Mouse (Mus musculus): ENCODE results near the gene Pkmyt1. TPM values are rescaled to one million over a fixed set of nuclear protein-coding genes. Genes with fewer than 3 reads are reported as not detected.

The Pkmyt1 gene
- polyA plus RNA-seq (2012; rRNA removed; ENCODE audit: low replicate concordance): 30.3 and 57.9 TPM in 2 replicates

GRCm38 (mm10) chr17:23725999-23726757 is at the start of gene Pkmyt1:
Pkmyt1 (plus strand) TSS chr17:23726336.

GRCm38 (mm10) chr17:23677236-23677679 is 48.9 kb upstream of the Pkmyt1 start, which contains the start of gene Tnfrsf12a:
Tnfrsf12a (minus strand) TSS chr17:23677468.

GRCm38 (mm10) chr17:23679127-23679835 is 46.9 kb upstream of the Pkmyt1 start, which contains the start of gene Cldn6:
Cldn6 (plus strand) TSS chr17:23679249.

GRCm38 (mm10) chr17:23683856-23684672 is 42.1 kb upstream of the Pkmyt1 start, which contains the start of gene Cldn9:
Cldn9 (minus strand) TSS chr17:23684026.

GRCm38 (mm10) chr17:23722376-23723125 is 3.6 kb upstream of the Pkmyt1 start, which contains the start of gene 1520401A03Rik:
1520401A03Rik (minus strand) TSS chr17:23722783.

GRCm38 (mm10) chr17:23740598-23741021 is 14.5 kb downstream of the Pkmyt1 start, which contains the start of gene Paqr4:
Paqr4 (minus strand) TSS chr17:23740867.

GRCm38 (mm10) chr17:23745301-23746251 is 19.4 kb downstream of the Pkmyt1 start, which contains the start of gene Kremen2:
Kremen2 (minus strand) TSS chr17:23745833.

GRCm38 (mm10) chr17:23771284-23772218 is 45.4 kb downstream of the Pkmyt1 start, which contains the start of gene Flywch1:
Flywch1 (minus strand) TSS chr17:23771602.

GRCm38 (mm10) chr17:23785561-23786471 is 59.7 kb downstream of the Pkmyt1 start, which contains the start of gene Flywch2:
Flywch2 (minus strand) TSS chr17:23786081.

Other genes starting within 250 kb of the Pkmyt1 start
- not detected in 2 replicates for gene Vmn2r117, start 246.6 kb upstream of the Pkmyt1 start, polyA plus RNA-seq (2012; rRNA removed; ENCODE audit: low replicate concordance)
- gene Zfp213, start 162.1 kb upstream of the Pkmyt1 start, polyA plus RNA-seq (2012; rRNA removed; ENCODE audit: low replicate concordance): 16.1 and 22.3 TPM in 2 replicates
- 9.1 and 16.2 TPM in 2 replicates for gene Zfp13, start 126.8 kb upstream of the Pkmyt1 start, polyA plus RNA-seq (2012; rRNA removed; ENCODE audit: low replicate concordance)
- not detected in 2 replicates for gene Zscan10, start 125.5 kb upstream of the Pkmyt1 start, polyA plus RNA-seq (2012; rRNA removed; ENCODE audit: low replicate concordance)
- gene Mmp25, start 81.1 kb upstream of the Pkmyt1 start, polyA plus RNA-seq (2012; rRNA removed; ENCODE audit: low replicate concordance): 2.6 and 4.7 TPM in 2 replicates
- gene Bicdl2, start 65.8 kb upstream of the Pkmyt1 start, polyA plus RNA-seq (2012; rRNA removed; ENCODE audit: low replicate concordance): 2.1 and 3.5 TPM in 2 replicates
- gene Hcfc1r1, start 52.7 kb upstream of the Pkmyt1 start, polyA plus RNA-seq (2012; rRNA removed; ENCODE audit: low replicate concordance): 430 and 524 TPM in 2 replicates
- gene Thoc6, start 52.5 kb upstream of the Pkmyt1 start, polyA plus RNA-seq (2012; rRNA removed; ENCODE audit: low replicate concordance): 26.0 and 28.9 TPM in 2 replicates
- gene Tnfrsf12a, start 48.9 kb upstream of the Pkmyt1 start, polyA plus RNA-seq (2012; rRNA removed; ENCODE audit: low replicate concordance): 15.4 and 34.1 TPM in 2 replicates
- 7.3 and 9.1 TPM in 2 replicates for gene Cldn6, start 47.1 kb upstream of the Pkmyt1 start, polyA plus RNA-seq (2012; rRNA removed; ENCODE audit: low replicate concordance)
- not detected in 2 replicates for gene Cldn9, start 42.3 kb upstream of the Pkmyt1 start, polyA plus RNA-seq (2012; rRNA removed; ENCODE audit: low replicate concordance)
- gene 1520401A03Rik, start 3.6 kb upstream of the Pkmyt1 start, polyA plus RNA-seq (2012; rRNA removed; ENCODE audit: low replicate concordance): 0.06 TPM in 1 of 2 replicates, not detected in the other
- gene Paqr4, start 14.5 kb downstream of the Pkmyt1 start, polyA plus RNA-seq (2012; rRNA removed; ENCODE audit: low replicate concordance): 35.8 and 47.3 TPM in 2 replicates
- 0.52 and 0.60 TPM in 2 replicates for gene Kremen2, start 19.5 kb downstream of the Pkmyt1 start, polyA plus RNA-seq (2012; rRNA removed; ENCODE audit: low replicate concordance)
- gene Flywch1, start 45.3 kb downstream of the Pkmyt1 start, polyA plus RNA-seq (2012; rRNA removed; ENCODE audit: low replicate concordance): 43.8 and 46.9 TPM in 2 replicates
- gene Flywch2, start 59.7 kb downstream of the Pkmyt1 start, polyA plus RNA-seq (2012; rRNA removed; ENCODE audit: low replicate concordance): 5.4 and 13.3 TPM in 2 replicates
- 756 and 808 TPM in 2 replicates for gene Srrm2, start 64.2 kb downstream of the Pkmyt1 start, polyA plus RNA-seq (2012; rRNA removed; ENCODE audit: low replicate concordance)
- gene Elob, start 102.8 kb downstream of the Pkmyt1 start, polyA plus RNA-seq (2012; rRNA removed; ENCODE audit: low replicate concordance): 412 and 628 TPM in 2 replicates
- 0.17 TPM in 1 of 2 replicates, not detected in the other for gene Prss33, start 109.7 kb downstream of the Pkmyt1 start, polyA plus RNA-seq (2012; rRNA removed; ENCODE audit: low replicate concordance)
- gene Prss32, start 117.5 kb downstream of the Pkmyt1 start, polyA plus RNA-seq (2012; rRNA removed; ENCODE audit: low replicate concordance): not detected in 2 replicates
- gene Prss41, start 117.8 kb downstream of the Pkmyt1 start, polyA plus RNA-seq (2012; rRNA removed; ENCODE audit: low replicate concordance): 0.13 and 0.27 TPM in 2 replicates
- gene Prss21, start 141.7 kb downstream of the Pkmyt1 start, polyA plus RNA-seq (2012; rRNA removed; ENCODE audit: low replicate concordance): not detected in 2 replicates
- gene Dcpp1, start 154.5 kb downstream of the Pkmyt1 start, polyA plus RNA-seq (2012; rRNA removed; ENCODE audit: low replicate concordance): not detected in 2 replicates
- not detected in 2 replicates for gene Dcpp2, start 154.5 kb downstream of the Pkmyt1 start, polyA plus RNA-seq (2012; rRNA removed; ENCODE audit: low replicate concordance)
- 0.55 TPM in 1 of 2 replicates, not detected in the other for gene Dcpp3, start 191.1 kb downstream of the Pkmyt1 start, polyA plus RNA-seq (2012; rRNA removed; ENCODE audit: low replicate concordance)
- 0.22 and 0.40 TPM in 2 replicates for gene Sbp, start 215.3 kb downstream of the Pkmyt1 start, polyA plus RNA-seq (2012; rRNA removed; ENCODE audit: low replicate concordance)
- gene Sbpl, start 228.9 kb downstream of the Pkmyt1 start, polyA plus RNA-seq (2012; rRNA removed; ENCODE audit: low replicate concordance): not detected in 2 replicates